Mouse (Mus musculus): ENCODE results near the gene Lhx5. TPM values are rescaled to one million over a fixed set of nuclear protein-coding genes. Genes with fewer than 3 reads are reported as not detected.

The Lhx5 gene
- polyA plus RNA-seq (2012; ENCODE audit: insufficient read depth, low replicate concordance): not detected in 2 replicates

GRCm38 (mm10) chr5:120431649-120432485 is at the start of gene Lhx5:
TSS of gene Lhx5 (plus strand) at chr5:120431699.
- Histone ChIP-seq H3K4me1 (peaks cover 18% of the 10 kb centered on the region), H3K27me3 (replicated peaks) (peaks cover 96% of the 10 kb centered on the region), H3K9me3 (no peaks in the 10 kb centered on the region), H3K4me3 (replicated peaks) (no peak within 1 kb of the TSS), H3K36me3 (replicated peaks; ENCODE audit: low read length) (no peaks in the 10 kb centered on the region)
- TF ChIP-seq FLI1 (IDR thresholded peaks at IDR 0.05; ENCODE audit: low read length) (no peak), GATA1 (IDR thresholded peaks at IDR 0.05; ENCODE audit: borderline replicate concordance, low read length) (no peak)

GRCm38 (mm10) chr5:120386361-120386760 is 45.1 kb upstream of the Lhx5 start:
- no peak for TF ChIP-seq GATA1 (IDR thresholded peaks at IDR 0.05; ENCODE audit: borderline replicate concordance, low read length)
- H3K4me1 ChIP-seq: peaks cover 6% of the 10 kb centered on the region; the same call in 1 of the 2 replicates
- no peaks in the 10 kb centered on the region for H3K36me3 ChIP-seq (replicated peaks; ENCODE audit: low read length)
- peaks cover 4% of the 10 kb centered on the region; the same call in 1 of the 2 replicates for H3K9me3 ChIP-seq
- peaks cover 57% of the 10 kb centered on the region for H3K27me3 ChIP-seq (replicated peaks)
- no peak overlapping the region for H3K4me3 ChIP-seq (replicated peaks)

GRCm38 (mm10) chr5:120388765-120389164 is 42.7 kb upstream of the Lhx5 start:
- Histone ChIP-seq H3K27me3 (replicated peaks) (peaks cover 57% of the 10 kb centered on the region), H3K4me1 (peaks cover 6% of the 10 kb centered on the region; the same call in 1 of the 2 replicates), H3K4me3 (replicated peaks) (no peak overlapping the region), H3K9me3 (peaks cover 4% of the 10 kb centered on the region; the same call in 1 of the 2 replicates), H3K36me3 (replicated peaks; ENCODE audit: low read length) (no peaks in the 10 kb centered on the region)
- no peak for TF ChIP-seq FLI1 (IDR thresholded peaks at IDR 0.05; ENCODE audit: low read length)
- TF ChIP-seq GATA1 (IDR thresholded peaks at IDR 0.05; ENCODE audit: borderline replicate concordance, low read length): no peak

GRCm38 (mm10) chr5:120389973-120390372 is 41.5 kb upstream of the Lhx5 start:
- no peaks in the 10 kb centered on the region for H3K36me3 ChIP-seq (replicated peaks; ENCODE audit: low read length)
- no peaks in the 10 kb centered on the region for H3K9me3 ChIP-seq
- H3K4me1 ChIP-seq: peaks cover 6% of the 10 kb centered on the region; the same call in 1 of the 2 replicates
- no peak for TF ChIP-seq GATA1 (IDR thresholded peaks at IDR 0.05; ENCODE audit: borderline replicate concordance, low read length)
- TF ChIP-seq FLI1 (IDR thresholded peaks at IDR 0.05; ENCODE audit: low read length): no peak
- H3K27me3 ChIP-seq (replicated peaks): peaks cover 68% of the 10 kb centered on the region
- no peak overlapping the region for H3K4me3 ChIP-seq (replicated peaks)

- H3K9me3 ChIP-seq: no peaks in the 10 kb centered on the region
- no peaks in the 10 kb centered on the region for H3K36me3 ChIP-seq (replicated peaks; ENCODE audit: low read length)
- TF ChIP-seq GATA1 (IDR thresholded peaks at IDR 0.05; ENCODE audit: borderline replicate concordance, low read length): no peak
- TF ChIP-seq FLI1 (IDR thresholded peaks at IDR 0.05; ENCODE audit: low read length): no peak
- H3K4me1 ChIP-seq: peaks cover 6% of the 10 kb centered on the region; the same call in 1 of the 2 replicates
- H3K27me3 ChIP-seq (replicated peaks): peaks cover 77% of the 10 kb centered on the region
- H3K4me3 ChIP-seq (replicated peaks): no peak overlapping the region
These were observed 37.4 kb upstream of the Lhx5 start for GRCm38 (mm10) chr5:120393871-120394667.

GRCm38 (mm10) chr5:120397988-120398387 is 33.5 kb upstream of the Lhx5 start:
- TF ChIP-seq FLI1 (IDR thresholded peaks at IDR 0.05; ENCODE audit: low read length) (no peak), GATA1 (IDR thresholded peaks at IDR 0.05; ENCODE audit: borderline replicate concordance, low read length) (no peak)
- no peaks in the 10 kb centered on the region for H3K4me1 ChIP-seq
- H3K36me3 ChIP-seq (replicated peaks; ENCODE audit: low read length): no peaks in the 10 kb centered on the region
- peaks cover 78% of the 10 kb centered on the region for H3K27me3 ChIP-seq (replicated peaks)
- no peaks in the 10 kb centered on the region for H3K9me3 ChIP-seq
- no peak overlapping the region for H3K4me3 ChIP-seq (replicated peaks)

- Histone ChIP-seq H3K4me1 (no peaks in the 10 kb centered on the region), H3K27me3 (replicated peaks) (peaks cover 65% of the 10 kb centered on the region), H3K4me3 (replicated peaks) (no peak overlapping the region), H3K9me3 (no peaks in the 10 kb centered on the region), H3K36me3 (replicated peaks; ENCODE audit: low read length) (no peaks in the 10 kb centered on the region)
- TF ChIP-seq GATA1 (IDR thresholded peaks at IDR 0.05; ENCODE audit: borderline replicate concordance, low read length) (no peak), FLI1 (IDR thresholded peaks at IDR 0.05; ENCODE audit: low read length) (no peak)
These were observed 26.5 kb upstream of the Lhx5 start for GRCm38 (mm10) chr5:120404831-120405591.

- H3K4me1 ChIP-seq: no peaks in the 10 kb centered on the region
- H3K27me3 ChIP-seq (replicated peaks): peaks cover 64% of the 10 kb centered on the region
- H3K9me3 ChIP-seq: peaks cover 15% of the 10 kb centered on the region
- H3K4me3 ChIP-seq (replicated peaks): no peak overlapping the region
- TF ChIP-seq FLI1 (IDR thresholded peaks at IDR 0.05; ENCODE audit: low read length) (no peak), GATA1 (IDR thresholded peaks at IDR 0.05; ENCODE audit: borderline replicate concordance, low read length) (no peak)
- no peaks in the 10 kb centered on the region for H3K36me3 ChIP-seq (replicated peaks; ENCODE audit: low read length)
These were observed 22.6 kb upstream of the Lhx5 start for GRCm38 (mm10) chr5:120408933-120409332.
